Mouse (Mus musculus): Measurements from ENCODE around the gene Cfl1. TPM values are rescaled to one million over a fixed set of nuclear protein-coding genes. Genes with fewer than 3 reads are reported as not detected.
"Not testable (repeated sequence)": the region's sequence is repeated elsewhere in the genome, so short reads cannot be mapped to it uniquely, and the experiment has no call there.

Cfl1 gene
- polyA plus RNA-seq, 1 experiment from 2014 or later: 3,701 TPM

DNA sequence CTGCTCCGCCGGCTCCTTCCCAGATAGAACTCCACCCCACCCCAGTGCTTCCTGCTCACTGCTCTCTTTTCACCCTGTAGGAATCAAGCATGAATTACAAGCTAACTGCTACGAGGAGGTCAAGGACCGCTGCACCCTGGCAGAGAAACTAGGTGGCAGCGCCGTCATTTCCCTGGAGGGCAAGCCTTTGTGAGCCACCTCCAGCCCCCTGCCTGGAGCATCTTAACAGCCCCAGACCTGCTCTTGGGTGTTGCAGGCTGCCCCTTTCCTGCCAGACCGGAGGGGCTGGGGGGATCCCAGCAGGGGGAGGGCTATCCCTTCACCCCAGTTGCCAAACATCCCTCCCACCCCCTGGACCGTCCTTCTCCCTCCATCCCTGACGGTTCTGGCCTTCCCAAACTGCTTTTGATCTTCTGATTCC is 3.1 kb downstream of the Cfl1 start:
- H3K27me3 ChIP-seq (replicated peaks; ENCODE audit: control insufficient read depth, insufficient read depth, low read length); H3K4me2 ChIP-seq (ENCODE audit: low read length); ATAC-seq; H3K9ac ChIP-seq (replicated peaks; ENCODE audit: low read depth, low read length); H3K4me3 ChIP-seq (replicated peaks; ENCODE audit: low read length); H3K27ac ChIP-seq (ENCODE audit: low read length); H3K9me3 ChIP-seq (ENCODE audit: control insufficient read depth, low read length): not testable (repeated sequence)
- H3K4me1 ChIP-seq (replicated peaks; ENCODE audit: control insufficient read depth, insufficient read depth, low read length): peaks cover 26% of the 10 kb centered on the region
- H3K36me3 ChIP-seq (ENCODE audit: control insufficient read depth, insufficient read depth): peaks cover 24% of the 10 kb centered on the region
- 67% methylated on average over 9 of the region's 9 CpGs for WGBS

DNA sequence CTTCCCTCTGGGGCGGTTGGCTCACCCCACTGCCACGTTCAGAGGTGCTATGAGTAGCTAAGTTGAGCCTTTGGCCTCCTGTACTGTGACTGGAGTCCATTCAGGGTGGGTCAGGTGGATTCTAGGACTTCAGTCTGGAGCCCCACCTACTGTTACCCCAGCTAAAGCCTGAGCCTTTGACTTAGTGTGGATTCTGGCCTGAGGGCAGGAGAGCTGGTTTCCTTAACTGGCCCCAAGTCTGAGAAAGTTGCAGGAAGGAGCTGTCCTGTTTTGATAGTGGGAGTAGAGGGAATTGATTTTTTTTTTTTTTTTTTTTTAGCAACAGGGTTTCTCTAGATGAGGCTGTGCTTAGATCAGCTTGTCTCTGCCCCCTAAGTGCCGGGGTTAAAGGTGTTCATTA is 4.1 kb downstream of the Cfl1 start:
- H3K27ac ChIP-seq (ENCODE audit: low read length): no peak overlapping the region
- H3K4me1 ChIP-seq (replicated peaks; ENCODE audit: control insufficient read depth, insufficient read depth, low read length): peaks cover 19% of the 10 kb centered on the region
- H3K4me2 ChIP-seq (ENCODE audit: low read length): no peak overlapping the region
- ATAC-seq: no peak
- H3K4me3 ChIP-seq (replicated peaks; ENCODE audit: low read length): no peak overlapping the region
- H3K9me3 ChIP-seq (ENCODE audit: control insufficient read depth, low read length): no peaks in the 10 kb centered on the region
- WGBS: 90% methylated on average over 3 of the region's 3 CpGs
- no peaks in the 10 kb centered on the region for H3K27me3 ChIP-seq (replicated peaks; ENCODE audit: control insufficient read depth, insufficient read depth, low read length)
- H3K36me3 ChIP-seq (ENCODE audit: control insufficient read depth, insufficient read depth): peaks cover 24% of the 10 kb centered on the region
- H3K9ac ChIP-seq (replicated peaks; ENCODE audit: low read depth, low read length): no peak overlapping the region

DNA sequence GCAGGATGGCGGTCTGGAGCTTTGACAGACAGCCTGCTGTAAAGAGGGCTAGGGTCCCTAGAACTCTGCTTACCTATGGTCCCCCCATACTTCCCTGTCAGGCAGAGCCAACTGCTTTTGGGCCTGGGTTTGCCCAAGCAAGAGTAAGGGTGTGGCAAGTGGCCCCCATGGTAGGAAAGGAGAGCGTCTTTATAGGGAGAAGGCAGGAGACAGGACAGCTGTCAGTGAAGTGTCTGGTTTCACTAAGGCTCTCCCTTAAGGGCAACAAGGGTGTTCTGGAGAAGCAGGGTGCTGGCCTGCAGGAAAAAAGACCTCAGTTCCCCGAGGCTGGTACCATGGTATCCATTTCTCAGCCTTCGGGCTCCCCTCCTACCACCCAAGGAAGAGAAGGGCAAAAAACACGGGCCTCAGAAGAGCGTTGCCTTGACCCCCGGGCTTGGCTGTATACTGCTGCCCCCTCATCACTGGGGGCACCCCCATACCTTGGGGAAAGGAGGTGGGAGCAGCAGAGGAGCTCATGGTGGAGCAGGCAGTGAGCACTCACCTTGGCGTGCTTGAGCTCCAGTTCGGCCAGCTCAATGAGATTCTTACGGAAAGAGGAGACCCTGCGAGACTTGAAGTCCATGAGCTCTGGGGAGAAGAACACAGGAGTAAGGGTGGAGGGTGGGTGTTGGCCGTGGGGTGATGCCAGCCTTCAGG is 5.2 kb downstream of the Cfl1 start:
- ATAC-seq: no peak
- WGBS: 82% methylated on average over 12 of the region's 12 CpGs
- H3K27ac ChIP-seq (ENCODE audit: low read length): no peak overlapping the region
- H3K9me3 ChIP-seq (ENCODE audit: control insufficient read depth, low read length): no peaks in the 10 kb centered on the region
- H3K9ac ChIP-seq (replicated peaks; ENCODE audit: low read depth, low read length): no peak overlapping the region
- peaks cover 18% of the 10 kb centered on the region for H3K4me1 ChIP-seq (replicated peaks; ENCODE audit: control insufficient read depth, insufficient read depth, low read length)
- no peak overlapping the region for H3K4me3 ChIP-seq (replicated peaks; ENCODE audit: low read length)
- no peaks in the 10 kb centered on the region for H3K27me3 ChIP-seq (replicated peaks; ENCODE audit: control insufficient read depth, insufficient read depth, low read length)
- no peak overlapping the region for H3K4me2 ChIP-seq (ENCODE audit: low read length)
- H3K36me3 ChIP-seq (ENCODE audit: control insufficient read depth, insufficient read depth): peaks cover 24% of the 10 kb centered on the region

DNA sequence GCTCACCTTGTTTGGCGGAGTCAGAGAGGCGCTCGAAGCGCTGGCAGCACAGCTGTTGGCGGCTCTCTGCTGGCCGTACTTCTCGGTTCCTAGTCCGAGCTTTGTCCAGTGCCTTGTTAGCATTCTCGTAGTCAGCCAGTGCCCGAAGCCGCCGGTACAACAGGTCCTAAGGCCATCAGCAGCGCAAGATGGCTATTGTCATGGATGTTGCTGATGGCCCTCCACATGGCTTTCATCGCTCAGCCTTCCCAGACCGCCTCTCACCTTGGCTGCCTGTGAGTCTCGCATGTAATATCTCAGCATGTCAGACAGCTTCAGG is 5.8 kb downstream of the Cfl1 start:
- no peak overlapping the region for H3K27ac ChIP-seq (ENCODE audit: low read length)
- H3K4me2 ChIP-seq (ENCODE audit: low read length): no peak overlapping the region
- no peak for ATAC-seq
- H3K9ac ChIP-seq (replicated peaks; ENCODE audit: low read depth, low read length): no peak overlapping the region
- no peaks in the 10 kb centered on the region for H3K27me3 ChIP-seq (replicated peaks; ENCODE audit: control insufficient read depth, insufficient read depth, low read length)
- peaks cover 18% of the 10 kb centered on the region for H3K4me1 ChIP-seq (replicated peaks; ENCODE audit: control insufficient read depth, insufficient read depth, low read length)
- H3K4me3 ChIP-seq (replicated peaks; ENCODE audit: low read length): no peak overlapping the region
- 85% methylated on average over 16 of the region's 16 CpGs for WGBS
- no peaks in the 10 kb centered on the region for H3K9me3 ChIP-seq (ENCODE audit: control insufficient read depth, low read length)
- H3K36me3 ChIP-seq (ENCODE audit: control insufficient read depth, insufficient read depth): peaks cover 24% of the 10 kb centered on the region

DNA sequence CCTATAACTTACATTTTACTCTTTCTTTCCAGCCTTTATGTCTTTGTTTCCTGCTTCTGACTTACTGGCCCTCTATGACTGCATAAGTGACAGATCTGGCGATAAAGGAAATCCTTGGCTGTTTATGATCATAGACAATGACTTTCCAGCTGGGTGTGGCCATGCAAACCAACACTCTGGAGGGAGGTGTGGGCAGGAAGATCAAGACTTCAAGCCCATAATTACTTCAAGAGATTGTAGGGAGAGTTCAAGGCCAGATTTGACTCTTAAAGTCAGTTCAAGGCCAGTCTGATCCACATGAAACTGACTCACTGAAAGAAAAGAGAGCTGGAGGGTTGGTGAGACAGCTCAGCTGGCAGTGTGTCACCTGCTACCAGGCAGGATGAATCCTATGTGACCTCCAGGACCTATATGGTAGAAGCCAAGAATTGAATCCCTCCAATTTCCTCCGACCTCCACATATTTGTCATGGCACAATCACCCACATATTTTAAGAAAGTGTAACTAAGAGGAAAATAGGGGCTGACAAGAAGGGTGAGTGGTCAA is 10.1 kb downstream of the Cfl1 start:
- Histone ChIP-seq H3K9me3 (ENCODE audit: control insufficient read depth, low read length) (no peaks in the 10 kb centered on the region), H3K4me3 (replicated peaks; ENCODE audit: low read length) (no peak overlapping the region), H3K9ac (replicated peaks; ENCODE audit: low read depth, low read length) (no peak overlapping the region), H3K4me1 (replicated peaks; ENCODE audit: control insufficient read depth, insufficient read depth, low read length) (no peaks in the 10 kb centered on the region), H3K4me2 (ENCODE audit: low read length) (no peak overlapping the region), H3K27me3 (replicated peaks; ENCODE audit: control insufficient read depth, insufficient read depth, low read length) (no peaks in the 10 kb centered on the region), H3K36me3 (ENCODE audit: control insufficient read depth, insufficient read depth) (peaks cover 13% of the 10 kb centered on the region), H3K27ac (ENCODE audit: low read length) (no peak overlapping the region)
- WGBS: 94% methylated on average over 2 of the region's 2 CpGs
- ATAC-seq: no peak

DNA sequence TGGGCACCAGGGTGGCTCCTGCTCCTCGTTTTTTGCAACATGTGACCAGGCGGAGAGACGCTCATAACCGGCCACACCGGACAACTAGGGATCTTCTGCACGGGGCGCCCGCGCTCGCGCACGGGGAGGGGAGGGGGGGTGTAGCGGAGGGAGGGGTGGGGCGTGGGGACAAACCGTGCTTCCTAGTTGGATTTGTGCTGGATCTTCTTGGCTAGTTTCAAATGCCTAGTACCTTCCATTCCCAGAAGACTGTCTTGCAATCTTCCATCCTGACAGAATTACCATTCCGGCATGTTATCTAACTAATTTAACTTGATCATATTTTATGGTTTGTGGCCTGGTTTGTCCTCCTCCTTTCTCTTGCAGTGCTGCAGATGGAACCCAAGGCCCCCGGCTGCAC is 13.4 kb downstream of the Cfl1 start, which contains the start of gene 1700020D05Rik:
Gene 1700020D05Rik, minus strand, starts transcription at position 101 of the 400 bp plus-strand sequence.
- Histone ChIP-seq H3K9me3 (ENCODE audit: control insufficient read depth, low read length) (no peaks in the 10 kb centered on the region), H3K27ac (ENCODE audit: low read length) (no peak within 1 kb of the TSS), H3K4me3 (replicated peaks; ENCODE audit: low read length) (no peak within 1 kb of the TSS), H3K4me2 (ENCODE audit: low read length) (no peak within 1 kb of the TSS), H3K27me3 (replicated peaks; ENCODE audit: control insufficient read depth, insufficient read depth, low read length) (no peaks in the 10 kb centered on the region), H3K4me1 (replicated peaks; ENCODE audit: control insufficient read depth, insufficient read depth, low read length) (no peaks in the 10 kb centered on the region), H3K36me3 (ENCODE audit: control insufficient read depth, insufficient read depth) (0 out of 2 replicates have a peak, but pooled peaks cover 3% of the 10 kb centered on the region), H3K9ac (replicated peaks; ENCODE audit: low read depth, low read length) (no peak within 1 kb of the TSS)
- 64% methylated on average over 17 of the region's 17 CpGs for WGBS
- ATAC-seq: no peak

DNA sequence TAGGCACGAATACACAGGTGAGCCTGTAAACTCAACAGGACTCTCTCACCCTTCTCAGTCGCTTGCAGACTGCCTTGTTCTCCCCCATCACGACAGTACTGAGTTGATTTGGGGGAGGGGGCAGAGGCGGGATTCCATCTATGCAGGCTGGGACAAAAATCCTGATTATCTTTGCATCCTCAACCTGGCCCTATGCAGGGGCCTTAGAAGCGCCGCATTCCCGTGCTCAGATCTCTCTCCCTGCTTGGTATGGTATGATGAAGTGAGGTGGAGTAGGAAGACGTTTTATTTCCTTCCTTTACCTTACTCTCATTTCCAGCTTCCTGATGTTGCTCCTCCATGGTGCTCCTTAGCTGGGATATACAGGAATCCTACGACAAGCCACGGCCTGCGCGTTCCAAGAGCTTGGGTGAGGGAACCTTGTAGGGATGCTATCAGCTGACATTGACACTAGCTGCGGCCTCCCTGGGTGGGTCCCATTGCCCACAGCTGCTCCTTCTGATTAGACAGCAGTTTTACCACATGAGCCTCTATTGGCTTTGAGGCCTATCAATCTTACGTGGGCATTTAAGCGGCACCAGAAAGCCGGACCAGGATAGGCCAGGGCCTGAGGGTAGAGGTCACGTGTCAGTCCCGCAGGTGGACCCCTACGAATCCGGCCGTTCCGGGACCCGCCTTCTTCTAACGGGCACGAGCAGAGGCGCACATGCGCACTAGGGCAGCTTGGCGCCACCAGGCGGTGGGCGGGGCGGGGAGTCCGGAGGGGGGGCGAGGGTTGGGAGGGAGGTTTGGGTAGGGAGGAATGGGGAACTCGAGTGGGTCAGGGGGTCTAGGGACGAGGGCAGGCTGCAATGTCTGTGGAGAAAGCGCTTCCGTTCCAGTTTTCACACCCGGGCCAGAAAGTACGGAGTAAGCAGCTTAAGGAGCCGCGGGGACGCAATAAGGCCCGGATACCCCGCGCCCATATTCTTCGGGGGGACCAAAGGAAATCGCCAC is 20.1 kb downstream of the Cfl1 start, which contains the start of gene Snx32:
Gene Snx32, minus strand, starts transcription at position 508 of the 996 bp plus-strand sequence.
- 3% methylated on average over 47 of the region's 47 CpGs for WGBS
- Histone ChIP-seq H3K4me2 (ENCODE audit: low read length) (peak within 1 kb of the TSS; percentile 85), H3K27me3 (replicated peaks; ENCODE audit: control insufficient read depth, insufficient read depth, low read length) (no peaks in the 10 kb centered on the region), H3K36me3 (ENCODE audit: control insufficient read depth, insufficient read depth) (no peaks in the 10 kb centered on the region), H3K4me3 (replicated peaks; ENCODE audit: low read length) (peak within 1 kb of the TSS; percentile 63), H3K9me3 (ENCODE audit: control insufficient read depth, low read length) (no peaks in the 10 kb centered on the region), H3K9ac (replicated peaks; ENCODE audit: low read depth, low read length) (peak within 1 kb of the TSS; percentile 62), H3K4me1 (replicated peaks; ENCODE audit: control insufficient read depth, insufficient read depth, low read length) (peaks cover 18% of the 10 kb centered on the region), H3K27ac (ENCODE audit: low read length) (peak within 1 kb of the TSS; percentile 62)
- peak; percentile 99 for ATAC-seq

DNA sequence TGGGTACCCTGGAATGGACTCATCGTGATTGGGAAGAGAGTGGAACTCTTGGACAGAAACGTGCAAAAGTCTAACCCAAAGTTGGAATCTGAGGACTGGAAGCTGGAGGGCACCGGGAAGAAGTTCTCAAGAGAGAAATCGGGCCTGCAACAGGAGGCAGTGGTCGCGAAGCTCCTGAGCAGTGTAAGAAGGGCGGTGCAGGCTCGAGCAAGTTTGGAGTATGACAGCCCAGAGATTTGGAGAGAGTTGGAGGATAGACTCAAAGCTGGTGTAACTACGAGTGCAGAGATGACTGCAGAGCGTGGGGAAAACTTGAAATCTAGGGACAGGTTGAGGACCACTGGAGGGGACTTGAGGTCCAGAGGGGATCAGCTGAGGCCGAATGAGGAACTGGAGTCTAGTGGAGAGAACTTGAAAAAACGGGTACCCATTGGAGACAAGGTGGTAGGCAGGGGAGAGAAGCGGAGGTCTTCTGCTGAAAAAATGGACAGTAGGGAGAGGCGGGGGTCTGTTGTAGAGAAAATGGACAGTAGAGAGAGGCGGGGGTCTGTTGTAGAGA is 20.9 kb downstream of the Cfl1 start:
- Histone ChIP-seq H3K9ac (replicated peaks; ENCODE audit: low read depth, low read length) (peak overlapping the region; percentile 62), H3K36me3 (ENCODE audit: control insufficient read depth, insufficient read depth) (no peaks in the 10 kb centered on the region), H3K9me3 (ENCODE audit: control insufficient read depth, low read length) (no peaks in the 10 kb centered on the region), H3K4me3 (replicated peaks; ENCODE audit: low read length) (peak overlapping the region; percentile 63), H3K4me2 (ENCODE audit: low read length) (peak overlapping the region; percentile 85), H3K27ac (ENCODE audit: low read length) (no peak overlapping the region; the same call in 1 of the 2 replicates), H3K4me1 (replicated peaks; ENCODE audit: control insufficient read depth, insufficient read depth, low read length) (peaks cover 18% of the 10 kb centered on the region), H3K27me3 (replicated peaks; ENCODE audit: control insufficient read depth, insufficient read depth, low read length) (no peaks in the 10 kb centered on the region)
- ATAC-seq: no peak
- 53% methylated on average over 15 of the region's 15 CpGs for WGBS

Data from forebrain, embryonic 16.5 days (tissue).